Comparison of ENCODE assay signal across 19 mouse cellular contexts in genomic region chr11:76093610-76094009, GRCm38 (mm10).
DNase-seq lines count a peak whose midpoint lies in the region; TF ChIP-seq lines count a peak whose summit lies in the region.
"Had no signal": no experiment of that assay in that cellular context is flagged by ENCODE, and none has a peak within 500 bp of the region (broad histone marks: within the 10 kb centered on the region; RNA-seq: fewer than 3 reads in every experiment).

No protein-coding gene starts in this region.

- no peak overlapping the region for H3K27ac ChIP-seq in gastrocnemius, adult 2 months
- H3K27ac ChIP-seq in layer of hippocampus, adult 2 months = no peak overlapping the region
- H3K27ac ChIP-seq in cortical plate, adult 2 months (ENCODE audit: insufficient read depth, low read length) = no peak overlapping the region
- H3K27ac ChIP-seq: embryonic facial prominence, embryonic 12.5 days; forebrain, embryonic 15.5 days; hindbrain, embryonic 14.5 days; limb, embryonic 10.5 days; lung, embryonic 15.5 days; neural tube, embryonic 12.5 days had no signal

- no peak overlapping the region for H3K4me3 ChIP-seq in gastrocnemius, adult 2 months
- no peak overlapping the region for H3K4me3 ChIP-seq in layer of hippocampus, adult 2 months
- no peak overlapping the region for H3K4me3 ChIP-seq in cortical plate, adult 2 months (ENCODE audit: insufficient read depth, low read length)
- H3K4me3 ChIP-seq: embryonic facial prominence, embryonic 12.5 days; erythroblast, embryonic 14.5 days; forebrain, embryonic 15.5 days; heart, embryonic 12.5 days; limb, embryonic 10.5 days; lung, embryonic 15.5 days; neural tube, embryonic 12.5 days had no signal

- TF ChIP-seq POLR2A in cortical plate, adult 2 months (IDR thresholded peaks at IDR 0.05; ENCODE audit: extremely low read depth, insufficient read depth, low read length) = no peak

- intact Hi-C loops in gastrocnemius, adult 2 months (cut with DNase I) = no loop called here

- no peaks in the 10 kb centered on the region for H3K4me1 ChIP-seq in cortical plate, adult 2 months (ENCODE audit: control insufficient read depth, insufficient read depth, low read length)
- H3K4me1 ChIP-seq: forebrain, embryonic 15.5 days; heart, embryonic 12.5 days; neural tube, embryonic 12.5 days had no signal

- peak; percentile 32; the same call in 1 of the 2 replicates for TF ChIP-seq CTCF in gastrocnemius, adult 2 months (IDR thresholded peaks at IDR 0.05)
- peak; percentile 66 for TF ChIP-seq CTCF in layer of hippocampus, adult 2 months (conservative IDR thresholded peaks at IDR 0.05)
- peak; percentile 19; the same call in 1 of the 2 replicates for TF ChIP-seq CTCF in cortical plate, adult 2 months (IDR thresholded peaks at IDR 0.05; ENCODE audit: extremely low read depth, insufficient read depth, low read length)

- DNase-seq in gastrocnemius, adult 2 months = no peak
- no peak for DNase-seq in gastrocnemius, adult 8-10 months (ENCODE audit: low spot score in 2 of 2)
- no peak for DNase-seq in layer of hippocampus, adult 2 months (ENCODE audit: low spot score in 2 of 2)
- no peak for DNase-seq in layer of hippocampus, adult 9-11 months
- DNase-seq in ES-CJ7 (ENCODE audit: low read depth, low spot score) = peak; percentile 8
- DNase-seq in thymus, postnatal 4 days = no peak
- DNase-seq in thymus, adult 18-20 months = no peak
- DNase-seq: adrenal gland, postnatal 25 days; cerebellum, adult 18-20 months; thymus, postnatal 36 days had no signal
